Mouse (Mus musculus) cerebellum, adult 9-10 months (tissue): ENCODE measurements around the gene Rnf126.
A peak's percentile ranks its signal among the peaks of the same experiment; 100 is the strongest.

ENCODE experiments used
- DNase-seq: peaks from one replicate; pipeline ENCODE4 v3.0.0; 2022

The Rnf126 gene

DNA sequence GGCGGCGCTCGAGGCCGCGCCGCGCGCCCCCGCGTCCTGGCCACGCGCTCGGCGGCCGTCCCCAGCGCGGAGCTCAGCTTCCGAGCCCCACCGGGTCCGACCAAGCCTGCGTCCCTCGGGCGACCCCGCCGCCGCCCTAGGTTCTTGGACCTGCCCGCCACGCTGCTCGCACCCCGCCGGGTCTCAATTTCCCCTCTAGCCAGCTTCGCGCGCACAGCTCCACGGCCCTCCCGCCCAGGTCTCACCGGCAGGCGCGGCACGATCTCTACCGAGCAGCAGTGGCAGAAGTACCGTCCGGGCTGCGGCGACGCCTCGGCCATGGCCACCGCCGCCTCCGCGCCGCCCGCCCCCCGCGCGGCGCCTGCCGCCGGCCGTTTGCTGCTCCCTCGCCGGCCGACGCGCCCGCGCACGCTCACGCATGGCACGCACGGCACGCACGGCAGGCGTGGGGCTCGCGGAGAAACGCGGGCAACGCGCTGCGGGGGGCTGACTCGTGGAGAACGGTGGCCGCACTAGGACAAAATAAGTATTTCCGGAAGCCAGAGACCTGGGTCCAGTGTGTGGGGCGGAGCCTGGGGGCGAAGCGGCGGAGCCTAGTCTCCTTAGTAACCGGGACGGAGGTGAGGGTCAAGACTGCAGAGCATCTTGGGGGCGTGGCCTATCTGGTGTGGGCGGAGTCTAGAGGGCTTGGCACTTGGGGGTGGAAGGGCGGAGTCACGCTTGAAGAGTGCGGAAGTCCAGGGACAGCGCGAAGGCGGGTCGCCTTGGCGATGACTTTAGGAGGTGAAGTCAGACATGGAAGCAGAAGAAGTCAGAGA is at the start of gene Rnf126:
TSS of gene Rnf126 (minus strand) at position 445 of the 818 bp plus-strand sequence.
- DNase-seq = peak; percentile 99

DNA sequence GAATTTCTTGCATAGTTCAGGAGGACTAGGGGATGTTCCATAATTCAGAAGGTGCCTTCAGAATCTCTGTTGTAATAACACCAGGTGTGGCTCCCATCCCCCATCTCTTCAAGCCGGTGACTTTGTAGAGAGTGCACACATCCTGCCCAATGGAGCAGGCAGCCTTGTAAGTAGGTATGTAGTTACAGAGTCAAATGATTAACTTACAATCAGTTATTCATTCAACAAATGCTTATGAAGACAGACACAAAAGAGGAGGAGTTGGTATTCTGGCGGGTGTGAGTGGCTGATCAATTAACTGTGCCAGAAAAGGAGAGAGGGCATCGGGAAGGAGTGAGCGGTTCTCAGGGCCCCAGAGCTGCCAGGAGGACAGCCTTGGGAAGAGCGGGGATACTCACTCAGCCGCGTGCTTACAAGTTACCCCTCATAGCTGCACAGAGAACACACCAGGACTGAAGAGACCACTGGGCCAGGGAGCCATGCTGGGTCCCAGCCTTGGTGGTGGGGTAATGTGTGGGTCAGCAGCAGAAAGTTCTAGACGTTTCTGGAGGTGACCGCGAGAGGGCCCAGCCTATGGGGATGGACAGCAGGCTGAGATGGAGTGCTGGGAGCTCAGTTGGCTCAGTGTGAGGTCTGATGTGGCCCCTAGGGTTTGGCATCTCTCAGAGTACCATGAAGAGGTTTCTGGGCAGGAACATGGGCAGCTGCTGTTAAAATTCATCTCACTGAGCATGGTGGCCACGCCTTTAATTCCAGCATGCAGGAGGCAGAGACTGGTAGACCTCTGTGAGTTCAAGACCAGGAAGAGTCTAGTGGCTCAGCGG is 49.1 kb upstream of the Rnf126 start:
- DNase-seq = no peak

DNA sequence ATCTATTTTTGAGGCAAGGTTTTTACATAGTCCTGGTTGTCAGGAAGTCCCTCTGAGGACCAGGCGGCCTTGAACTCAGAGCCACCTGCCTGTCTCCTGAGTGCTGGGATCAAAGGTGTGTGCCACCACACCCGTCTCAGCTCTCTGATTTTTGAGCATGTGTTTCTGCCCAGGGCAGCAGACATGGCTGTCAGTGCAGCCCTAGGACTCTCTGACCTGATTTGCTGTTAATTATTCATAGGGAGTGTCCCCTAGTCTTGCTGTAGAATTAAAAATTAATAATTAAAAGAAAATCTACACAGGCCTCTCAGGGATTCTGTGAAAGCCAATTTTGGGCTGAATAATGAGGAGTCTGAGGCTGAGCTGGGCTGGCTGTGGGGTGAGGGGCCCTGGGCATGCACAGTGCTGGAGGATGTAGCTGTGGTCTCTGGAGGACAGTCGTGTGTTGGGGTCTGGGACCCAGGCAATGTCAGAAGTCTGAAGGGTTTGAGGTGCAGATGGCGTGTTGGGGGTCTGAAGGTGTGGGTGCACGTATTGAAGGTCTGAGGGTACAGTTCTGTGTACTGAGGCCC is 47.6 kb upstream of the Rnf126 start:
- no peak for DNase-seq

DNA sequence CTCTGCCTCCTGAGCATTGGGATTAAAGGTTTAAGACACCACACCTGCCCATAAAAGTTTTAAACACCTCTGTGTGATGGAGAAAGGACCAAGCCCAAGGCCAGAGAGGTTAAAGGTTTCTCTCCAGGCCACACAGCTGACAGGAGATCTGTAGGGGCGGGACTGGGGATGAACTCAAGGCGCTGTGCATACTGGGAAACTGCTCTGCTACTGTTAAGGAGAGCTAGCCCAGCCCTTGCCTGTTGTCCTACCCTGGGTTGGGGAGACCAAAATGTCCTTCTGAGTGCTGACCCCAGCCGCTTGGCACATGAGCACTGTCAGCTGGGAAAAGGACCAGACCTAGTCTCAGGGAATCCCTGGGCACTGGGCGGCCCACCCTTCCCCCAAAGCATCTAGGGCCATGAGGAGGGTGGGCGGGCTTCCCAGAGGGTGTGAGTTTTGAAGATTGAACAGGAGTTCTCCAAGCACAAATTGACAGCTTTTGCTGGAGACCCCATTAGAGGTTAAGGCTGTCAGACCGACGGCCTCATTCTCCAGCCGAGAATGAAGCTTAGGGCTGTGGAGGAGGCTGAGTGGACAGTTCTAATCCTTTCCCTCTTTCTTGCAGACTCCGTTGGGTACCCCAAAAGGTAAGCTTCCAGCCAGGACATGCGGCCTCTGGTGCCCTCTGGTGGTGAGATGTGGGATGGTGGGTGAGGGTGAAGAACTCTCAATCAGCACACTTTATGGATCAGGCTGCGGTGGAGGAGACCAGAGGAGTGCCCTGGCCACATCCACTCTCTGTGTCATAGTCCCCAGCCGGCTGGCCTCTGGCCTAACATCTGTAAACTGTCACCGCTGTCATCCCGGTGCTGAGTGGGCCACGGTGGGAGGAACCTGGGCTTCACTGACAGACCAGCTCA is 45.2 kb upstream of the Rnf126 start:
- peak; percentile 89 for DNase-seq

DNA sequence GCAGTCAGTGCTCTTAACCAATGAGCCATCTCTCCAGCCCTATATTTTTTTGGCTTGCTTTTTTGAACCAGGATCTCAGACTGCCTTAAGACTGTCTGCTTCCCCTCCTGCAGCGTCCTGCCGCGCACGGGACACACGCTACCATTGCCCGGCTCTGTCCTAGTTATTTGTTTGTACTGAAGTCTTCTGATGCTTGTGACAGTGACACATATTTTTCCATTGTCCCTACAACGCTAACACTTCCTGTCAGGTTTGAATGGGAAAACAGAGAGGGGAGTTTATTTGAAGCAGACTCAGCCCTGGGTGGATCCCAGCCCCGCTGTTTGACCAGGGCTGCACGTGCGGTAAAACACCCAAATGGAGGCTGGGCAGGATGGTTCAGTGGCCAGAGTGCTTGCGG is 42.0 kb upstream of the Rnf126 start:
- DNase-seq = no peak

DNA sequence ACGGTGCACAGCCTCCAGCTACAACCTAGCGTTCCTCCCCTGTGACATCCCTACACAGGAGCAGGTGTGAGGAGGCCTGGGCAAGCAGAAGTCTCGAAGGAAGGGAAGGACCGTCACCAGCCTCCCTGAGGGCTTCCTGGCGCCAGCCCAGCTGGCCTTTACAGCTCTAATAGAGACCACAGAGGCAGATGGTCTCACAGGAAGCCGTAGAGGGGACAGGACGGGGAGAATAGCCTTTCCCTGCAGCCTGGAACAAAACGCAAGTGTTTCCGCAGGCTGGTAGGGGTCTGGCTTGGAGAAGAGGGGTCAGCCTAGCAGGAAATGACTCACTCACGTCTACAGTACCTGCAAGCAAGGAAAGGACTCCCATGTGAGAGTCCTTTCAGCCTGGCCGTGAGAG is 41.1 kb upstream of the Rnf126 start:
- peak; percentile 65 for DNase-seq

DNA sequence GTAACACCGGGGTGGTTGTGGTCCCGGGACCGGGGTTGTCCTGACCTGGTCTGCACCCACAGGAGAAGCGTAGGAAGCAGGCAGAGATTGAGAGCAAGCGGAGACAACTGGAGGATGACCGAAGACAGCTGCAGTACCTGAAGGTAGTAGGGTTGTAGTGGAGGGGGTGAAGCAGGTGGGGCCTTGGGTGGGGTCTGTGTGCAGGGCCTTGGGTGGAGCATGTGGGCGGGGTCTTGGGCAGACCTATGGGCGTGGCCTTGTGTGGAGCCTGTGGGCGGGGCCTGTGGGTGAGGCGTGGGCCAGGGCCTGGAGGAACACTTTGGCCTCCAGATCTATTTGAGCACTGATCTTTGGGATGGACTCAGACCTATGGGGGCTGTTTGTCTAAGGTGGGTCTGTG is 40.2 kb upstream of the Rnf126 start:
- DNase-seq = peak; percentile 29

DNA sequence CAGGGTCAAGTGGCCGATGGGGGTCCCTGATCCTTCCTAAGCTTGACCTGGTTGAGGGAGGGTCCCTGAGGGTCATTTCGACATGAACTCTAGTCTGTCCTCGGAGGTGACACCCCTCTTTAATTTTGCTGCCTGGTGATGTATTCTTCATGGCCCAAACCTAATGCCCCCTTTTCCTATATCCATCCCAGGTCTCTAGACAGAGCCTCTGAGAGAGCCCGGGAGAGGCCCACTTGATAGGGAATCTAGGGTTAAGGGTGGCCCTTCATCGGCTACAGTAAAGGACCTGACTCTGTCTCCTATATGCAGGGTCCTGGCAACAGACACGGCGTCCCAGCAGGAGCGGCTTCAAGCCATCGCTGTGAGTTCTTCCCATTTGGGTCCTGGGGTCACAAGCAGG is 39.6 kb upstream of the Rnf126 start:
- no peak for DNase-seq

DNA sequence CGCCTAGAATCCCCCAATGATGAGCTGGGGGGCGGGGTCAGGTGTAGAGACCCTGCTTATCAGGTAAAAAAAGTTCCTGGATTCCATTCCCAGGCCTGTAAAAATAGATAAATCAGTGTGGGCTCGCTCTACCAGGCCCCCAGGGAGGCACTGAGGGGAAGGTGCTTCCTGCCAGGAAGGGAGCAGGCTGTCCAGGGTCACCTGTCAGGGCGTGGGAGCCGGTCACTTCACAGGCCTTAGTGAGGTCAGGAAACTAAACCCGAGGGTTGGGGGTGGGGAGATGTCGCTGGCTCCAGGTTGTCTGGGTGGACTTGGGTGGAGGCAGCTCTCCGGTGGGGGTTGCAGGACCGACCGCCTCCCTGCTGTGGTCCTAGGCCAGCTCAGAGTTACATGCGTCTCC is 38.9 kb upstream of the Rnf126 start:
- no peak for DNase-seq

DNA sequence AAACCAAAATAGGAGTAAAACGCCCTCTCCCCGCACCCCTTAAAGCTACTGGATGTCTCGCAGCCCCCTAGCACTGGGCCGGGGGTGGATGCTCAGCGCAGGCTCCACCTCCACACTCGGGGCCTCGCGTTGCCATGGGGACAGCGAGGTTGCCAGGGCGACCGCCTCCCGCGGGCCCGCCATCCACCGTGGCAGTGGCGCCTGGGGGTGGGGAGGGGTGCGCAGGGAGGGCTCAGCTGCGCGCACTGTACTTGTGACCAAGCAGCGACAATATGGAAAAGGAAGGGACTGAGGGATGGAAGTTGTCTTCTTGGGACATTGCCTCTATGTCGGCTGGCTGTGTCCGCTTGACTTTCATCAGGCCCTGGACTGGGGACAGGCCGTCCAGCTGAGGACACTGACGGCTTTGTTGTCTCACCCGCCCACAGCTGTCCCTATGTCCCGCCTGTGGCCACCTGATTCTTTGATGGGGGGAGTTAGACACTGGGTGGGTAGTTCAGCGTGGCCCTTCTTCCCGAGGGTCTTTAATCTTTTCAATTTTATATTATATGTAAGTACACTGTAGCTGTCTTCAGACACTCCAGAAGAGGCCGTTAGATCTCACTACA is 37.1 kb upstream of the Rnf126 start:
- no peak for DNase-seq

DNA sequence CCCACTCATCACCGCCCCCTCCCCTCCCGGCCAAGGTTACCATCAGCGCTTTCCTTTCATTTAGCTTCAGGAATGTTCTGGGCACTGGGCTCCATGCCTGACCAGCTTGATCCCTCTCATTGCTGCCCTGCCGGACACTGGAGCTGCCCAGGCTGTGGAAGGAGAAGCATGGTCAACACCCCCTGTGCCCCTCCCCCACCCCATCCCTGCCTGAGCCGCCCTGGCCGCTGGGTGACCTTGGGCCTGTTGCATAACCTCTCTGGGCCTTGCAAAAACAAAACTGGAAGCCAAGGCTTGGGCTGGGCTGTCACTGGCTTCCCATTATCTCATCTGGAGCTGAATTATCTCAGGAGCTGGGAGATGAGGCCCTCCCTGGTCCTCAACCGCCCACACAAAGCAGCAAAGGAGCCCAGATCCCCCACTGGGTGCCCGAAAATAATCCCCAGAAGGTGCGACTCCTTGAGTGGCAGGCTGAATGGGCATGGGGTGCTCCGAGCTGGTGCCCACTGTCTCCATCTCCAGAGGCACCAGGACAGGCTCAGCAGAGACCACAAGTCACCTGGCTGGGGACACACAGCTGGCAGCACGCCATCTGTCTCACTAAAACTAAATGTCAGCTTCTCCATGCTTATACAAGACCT is 35.7 kb upstream of the Rnf126 start:
- DNase-seq = no peak

DNA sequence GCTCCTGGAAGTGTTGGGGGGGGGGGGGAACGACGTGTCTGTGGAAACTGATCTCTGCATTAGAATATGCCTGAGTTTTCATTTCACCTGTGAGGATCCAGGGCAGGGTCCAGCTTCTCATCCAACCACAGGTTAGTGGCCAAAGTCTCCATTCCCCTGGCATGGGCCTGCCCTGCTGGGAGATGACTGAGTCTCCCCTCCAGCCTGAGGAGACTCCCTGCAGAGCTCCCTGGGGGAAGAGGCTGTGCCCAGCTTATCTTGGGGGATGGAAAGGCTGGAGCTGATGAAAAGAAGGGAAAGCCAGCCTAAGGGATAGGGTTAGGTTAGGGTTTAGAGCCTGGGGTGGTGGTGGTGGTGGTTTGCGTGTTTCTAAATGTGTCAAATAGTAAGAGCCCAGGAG is 35.1 kb upstream of the Rnf126 start:
- no peak for DNase-seq

DNA sequence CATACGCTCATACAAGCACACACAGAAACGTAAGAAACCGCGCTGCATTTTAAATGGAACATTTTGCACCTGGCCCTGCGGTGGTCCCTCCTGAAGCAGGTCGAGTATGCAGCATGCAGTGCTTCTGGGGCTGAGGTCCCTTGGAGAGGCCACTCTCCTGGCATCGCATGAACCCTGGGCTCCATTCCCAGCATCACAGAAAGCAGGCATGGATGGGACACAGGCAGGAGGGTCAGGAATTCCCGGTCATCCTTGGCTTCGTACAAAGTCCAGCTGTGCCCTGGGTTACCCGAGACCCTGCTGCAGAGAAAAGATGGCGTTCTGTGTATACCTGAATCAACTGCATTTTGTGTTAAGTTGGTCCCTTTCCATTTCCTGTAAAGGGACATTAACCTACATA is 33.8 kb upstream of the Rnf126 start:
- no peak for DNase-seq

DNA sequence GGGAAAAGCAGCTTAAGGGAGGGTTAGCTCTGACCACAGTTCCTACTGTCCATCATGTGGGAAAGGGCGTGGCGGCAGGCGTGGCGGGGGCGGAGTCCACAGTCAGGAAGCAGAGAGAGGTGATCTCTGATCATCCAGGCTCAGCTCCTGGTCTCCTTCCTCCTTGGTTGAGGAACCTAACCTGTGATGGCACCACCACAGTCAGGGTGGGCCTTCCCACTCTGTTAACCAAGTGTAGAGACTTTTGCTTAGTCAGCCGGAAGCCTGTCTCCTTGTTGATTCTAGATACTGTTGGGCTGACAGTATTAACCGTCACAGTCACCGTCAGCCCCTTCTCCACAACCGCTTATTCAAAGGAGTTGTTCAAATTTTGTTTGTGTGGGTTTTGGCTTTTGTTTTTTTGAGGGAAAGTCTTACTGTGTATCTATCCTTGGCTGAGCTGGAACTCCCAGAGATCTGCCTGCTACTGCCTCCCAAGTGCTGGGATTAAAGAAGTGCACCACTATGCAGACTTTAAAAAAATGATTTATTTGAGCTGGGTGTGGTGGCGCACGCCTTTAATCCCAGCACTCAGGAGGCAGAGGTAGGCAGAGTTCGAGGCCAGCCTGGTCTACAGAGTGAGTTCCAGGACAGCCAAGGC is 31.7 kb upstream of the Rnf126 start:
- DNase-seq = no peak

DNA sequence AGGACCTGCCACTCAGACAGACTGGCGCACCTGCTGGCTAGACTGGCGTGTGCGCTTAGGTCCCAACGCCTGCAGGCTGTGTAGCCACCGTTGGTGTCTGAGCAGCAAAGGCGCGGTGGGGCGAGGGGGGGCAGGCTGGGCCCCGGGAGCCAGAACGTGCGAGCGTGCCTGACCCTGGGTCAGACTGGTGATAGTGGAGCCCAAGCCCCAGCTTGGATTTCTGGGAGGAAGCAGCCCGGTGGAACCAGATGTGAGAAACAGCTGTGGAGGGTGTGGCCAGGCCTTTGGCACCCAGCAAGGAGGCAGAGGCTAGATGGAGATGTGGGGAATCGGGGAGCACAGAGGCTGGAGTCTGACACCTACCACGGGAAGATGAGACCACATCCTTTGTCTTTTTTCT is 30.6 kb upstream of the Rnf126 start:
- DNase-seq = no peak

DNA sequence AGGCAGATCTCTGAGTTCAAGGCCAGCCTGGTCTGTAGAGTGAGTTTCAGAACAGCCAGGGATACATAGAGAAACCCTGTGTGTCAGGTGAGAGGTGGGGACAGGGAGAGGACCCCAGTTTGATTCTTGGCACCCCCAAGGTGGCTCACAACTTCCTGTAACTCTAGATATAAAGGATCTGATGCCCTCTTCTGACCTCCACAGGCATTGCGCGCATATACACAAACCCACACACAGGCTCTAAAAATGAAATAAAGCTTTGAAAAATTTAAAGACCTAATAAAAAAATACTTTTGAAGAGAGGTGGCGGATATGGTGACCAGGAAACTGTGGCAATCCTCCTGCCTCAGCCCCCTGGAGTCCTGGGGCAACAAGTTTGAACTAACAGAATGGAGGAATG is 29.2 kb upstream of the Rnf126 start:
- no peak for DNase-seq

DNA sequence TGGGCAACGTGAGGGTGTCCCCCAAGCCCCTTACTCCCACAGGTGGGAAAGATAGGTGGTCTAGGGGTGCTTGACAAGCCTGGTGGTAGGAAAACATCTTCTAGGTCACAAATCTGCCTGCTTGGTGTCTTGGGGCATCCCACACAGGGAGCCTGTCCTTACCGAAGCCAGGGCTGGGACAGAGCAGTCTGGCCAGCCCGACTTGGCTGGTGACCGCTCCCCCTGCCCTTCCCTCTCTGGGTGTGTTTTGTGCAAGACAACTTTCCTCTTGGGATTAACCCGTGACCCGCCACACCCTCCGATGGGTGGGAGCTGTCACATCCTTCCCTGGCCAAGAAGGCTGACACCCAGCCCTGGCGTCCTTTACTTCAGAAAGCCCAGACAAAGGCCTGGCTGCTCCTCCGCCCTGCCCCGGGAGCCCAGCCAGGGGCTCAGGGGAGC is 27.8 kb upstream of the Rnf126 start:
- DNase-seq = no peak

DNA sequence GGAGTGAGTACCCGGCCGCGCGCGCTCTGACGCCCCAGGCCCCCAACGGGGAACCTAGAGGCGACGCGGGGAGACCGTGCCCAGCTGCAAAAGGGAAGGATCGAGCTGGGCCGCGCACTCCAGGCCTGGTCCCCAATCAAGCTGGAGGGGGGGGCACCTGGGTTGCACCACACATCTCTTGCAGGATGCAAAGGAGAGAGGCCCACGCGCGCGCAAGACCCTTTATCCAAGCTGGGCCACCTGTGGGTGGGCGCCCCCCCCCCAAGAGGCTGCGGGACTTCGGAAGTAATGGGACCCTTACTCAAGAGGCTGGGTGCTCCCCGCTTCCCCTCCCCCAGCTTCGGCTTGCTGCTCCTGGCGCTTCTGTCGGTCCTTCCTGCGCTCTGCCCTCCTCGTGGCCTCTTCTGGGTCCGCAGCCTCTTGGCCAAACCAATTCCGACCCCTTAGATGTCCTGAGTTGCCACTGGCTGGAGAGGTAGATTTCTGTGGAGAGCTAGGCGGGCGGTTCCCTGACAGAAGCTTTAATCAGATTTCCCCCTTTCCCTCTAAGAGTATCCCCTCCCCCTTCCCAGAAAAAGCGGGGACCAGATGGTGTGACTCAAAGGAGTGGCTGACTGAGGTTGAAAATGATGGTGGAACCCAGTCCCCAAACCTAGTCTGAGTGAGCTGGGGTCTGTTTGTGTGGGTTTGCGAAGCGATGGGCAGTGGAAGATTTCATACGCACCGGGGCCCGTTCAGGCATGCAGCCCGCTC is 27.2 kb upstream of the Rnf126 start:
- DNase-seq = peak; percentile 68

DNA sequence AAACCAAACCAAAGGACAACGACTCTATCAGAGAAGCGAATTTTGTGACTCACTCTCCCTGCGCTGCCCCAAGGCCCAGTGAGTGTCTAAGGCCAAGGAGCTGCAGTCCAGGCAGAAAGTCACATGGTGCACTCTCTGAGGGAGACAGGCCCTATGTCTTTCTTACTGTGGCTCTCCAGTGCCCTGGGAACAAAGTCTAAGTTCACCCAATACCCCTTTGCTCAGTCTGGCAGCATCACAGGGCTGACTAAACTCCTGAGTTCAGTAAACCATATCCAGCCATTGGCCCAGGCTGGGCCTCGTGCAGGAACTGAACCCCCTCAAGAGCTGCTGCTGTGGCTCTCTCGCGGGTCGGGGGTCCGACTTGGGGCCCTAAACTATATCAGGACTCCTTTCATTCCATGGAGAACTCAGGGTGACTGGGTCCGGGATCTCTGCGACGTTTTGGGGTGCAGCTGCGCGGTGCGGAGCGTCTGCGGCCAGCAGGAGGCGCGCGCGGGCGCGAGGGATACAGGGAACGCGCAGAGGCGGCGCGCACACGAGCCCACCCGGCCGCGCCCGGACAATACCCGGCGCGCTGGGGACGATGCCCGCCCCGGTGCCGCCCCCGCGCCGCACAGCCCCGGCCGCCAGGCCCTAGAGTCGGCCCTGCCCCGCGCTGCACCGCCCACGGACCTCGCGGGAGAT is 26.4 kb upstream of the Rnf126 start, which contains the start of gene Palm:
TSS of gene Palm (plus strand) at position 522 of the 687 bp plus-strand sequence.
- peak; percentile 85 for DNase-seq
